7 mouse cellular contexts compared by ENCODE assay signal in the genomic region with DNA sequence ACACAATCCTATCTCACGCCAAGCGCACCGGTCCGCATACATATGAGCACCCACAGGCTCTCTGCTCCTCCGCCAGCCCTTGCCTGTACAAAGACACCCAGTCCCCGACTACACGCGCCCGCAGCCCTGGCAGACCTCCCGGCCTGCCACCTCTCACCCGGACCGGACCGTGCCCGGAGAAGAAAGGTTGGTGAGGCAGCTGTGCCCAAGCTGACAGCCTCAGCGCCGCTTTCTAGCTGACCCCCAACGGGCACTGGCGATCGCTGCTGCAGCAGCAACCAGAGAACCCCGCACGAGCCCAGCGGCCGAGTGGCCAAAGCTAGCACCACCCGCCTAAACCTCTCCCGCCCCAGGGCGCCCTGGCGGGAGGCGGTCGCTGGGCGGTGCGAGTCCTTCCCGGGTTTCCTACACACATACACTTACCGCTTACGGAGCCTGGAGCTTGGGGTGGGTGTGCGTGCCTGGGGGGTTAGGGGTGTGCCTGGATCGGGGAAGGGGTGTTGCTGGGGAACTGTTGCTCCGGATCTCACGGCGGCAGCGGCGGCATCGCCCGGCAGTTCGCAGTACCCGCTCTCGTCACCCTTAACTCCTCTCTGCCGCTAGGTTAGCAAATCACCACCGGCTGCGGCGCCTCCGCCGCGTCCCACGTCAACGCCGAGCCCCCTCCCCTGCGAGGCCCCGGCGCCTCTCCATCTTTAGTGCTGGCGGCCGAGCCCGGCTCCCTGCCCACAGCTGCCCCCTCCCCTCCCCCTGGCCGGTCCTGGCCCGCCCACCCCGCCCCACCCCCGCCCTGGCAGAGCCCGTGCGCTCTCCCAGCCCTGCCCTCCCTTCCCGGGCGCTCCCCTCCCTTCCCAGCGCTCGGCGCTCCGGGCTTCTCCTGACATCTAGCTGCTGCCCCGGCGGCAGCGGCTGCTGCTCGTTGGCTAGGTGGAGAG. TPM values are rescaled to one million over a fixed set of nuclear protein-coding genes. Genes with fewer than 3 reads are reported as not detected.
A peak's percentile ranks its signal among the peaks of the same experiment; 100 is the strongest.
DNase-seq lines count a peak whose midpoint lies in the region; ATAC-seq and TF ChIP-seq lines count a peak whose summit lies in the region.

A gene (minus strand): TSS at position 592 of the 935 bp plus-strand sequence.

- H3K36me3 ChIP-seq in embryonic facial prominence, embryonic 12.5 days: no peaks in the 10 kb centered on the region
- H3K36me3 ChIP-seq in kidney, adult 2 months (ENCODE audit: control insufficient read depth, insufficient read depth, low read length): no peaks in the 10 kb centered on the region
- H3K36me3 ChIP-seq in limb, embryonic 12.5 days: no peaks in the 10 kb centered on the region; the same call in 1 of the 2 replicates
- peaks cover 13% of the 10 kb centered on the region; the same call in 1 of the 2 replicates for H3K36me3 ChIP-seq in midbrain, embryonic 12.5 days
- no peaks in the 10 kb centered on the region for H3K36me3 ChIP-seq in small intestine, adult 2 months (ENCODE audit: control insufficient read depth, insufficient read depth, low read length)

- peak; percentile 87 for DNase-seq in brain, adult 2 months (ENCODE audit: low read depth, low spot score)
- DNase-seq in heart, adult 18-20 months: peak; percentile 92 to 95
- peak; percentile 87 for DNase-seq in kidney, adult 2 months

- H3K27ac ChIP-seq in embryonic facial prominence, embryonic 12.5 days: peak within 1 kb of the TSS; percentile 37; the same call in 1 of the 2 replicates
- H3K27ac ChIP-seq in kidney, adult 2 months (ENCODE audit: insufficient read depth, low read depth, low read length): peak within 1 kb of the TSS; percentile 39; the same call in 1 of the 2 replicates
- no peak within 1 kb of the TSS for H3K27ac ChIP-seq in limb, embryonic 12.5 days
- peak within 1 kb of the TSS; percentile 75 for H3K27ac ChIP-seq in midbrain, embryonic 12.5 days (replicated peaks)
- peak within 1 kb of the TSS; percentile 57 for H3K27ac ChIP-seq in small intestine, adult 2 months (ENCODE audit: insufficient read depth, low read depth, low read length)

- peaks cover 24% of the 10 kb centered on the region for H3K4me1 ChIP-seq in embryonic facial prominence, embryonic 12.5 days
- no peaks in the 10 kb centered on the region; the same call in 1 of the 2 replicates for H3K4me1 ChIP-seq in kidney, adult 2 months (ENCODE audit: control insufficient read depth, insufficient read depth, low read length)
- H3K4me1 ChIP-seq in limb, embryonic 12.5 days (replicated peaks): peaks cover 52% of the 10 kb centered on the region
- peaks cover 45% of the 10 kb centered on the region for H3K4me1 ChIP-seq in midbrain, embryonic 12.5 days
- H3K4me1 ChIP-seq in small intestine, adult 2 months (ENCODE audit: control insufficient read depth, insufficient read depth, insufficient read length, low read length): peaks cover 10% of the 10 kb centered on the region; the same call in 1 of the 2 replicates

- peak within 1 kb of the TSS; percentile 96 for H3K4me2 ChIP-seq in embryonic facial prominence, embryonic 12.5 days (replicated peaks)
- peak within 1 kb of the TSS; percentile 98 for H3K4me2 ChIP-seq in limb, embryonic 12.5 days
- peak within 1 kb of the TSS; percentile 80 for H3K4me2 ChIP-seq in midbrain, embryonic 12.5 days (replicated peaks)

- peak; percentile 62 for TF ChIP-seq CTCF in kidney, adult 2 months (conservative IDR thresholded peaks at IDR 0.05; ENCODE audit: insufficient read depth, insufficient read length, low read depth, low read length)
- no peak; the same call in 1 of the 2 replicates for TF ChIP-seq CTCF in small intestine, adult 2 months (IDR thresholded peaks at IDR 0.05; ENCODE audit: extremely low read depth, insufficient read length, insufficient replicate concordance, low read depth, low read length)

- peak within 1 kb of the TSS; percentile 60 for H3K4me3 ChIP-seq in embryonic facial prominence, embryonic 12.5 days
- H3K4me3 ChIP-seq in kidney, adult 2 months (ENCODE audit: insufficient read depth, low read depth, low read length): peak within 1 kb of the TSS; percentile 92
- H3K4me3 ChIP-seq in limb, embryonic 12.5 days (replicated peaks): peak within 1 kb of the TSS; percentile 58
- peak within 1 kb of the TSS; percentile 80 for H3K4me3 ChIP-seq in midbrain, embryonic 12.5 days
- H3K4me3 ChIP-seq in small intestine, adult 2 months (ENCODE audit: low read depth, low read length): peak within 1 kb of the TSS; percentile 79

- H3K9ac ChIP-seq in embryonic facial prominence, embryonic 12.5 days: peak within 1 kb of the TSS; percentile 69
- H3K9ac ChIP-seq in limb, embryonic 12.5 days (replicated peaks): peak within 1 kb of the TSS; percentile 56
- H3K9ac ChIP-seq in midbrain, embryonic 12.5 days (replicated peaks): peak within 1 kb of the TSS; percentile 67

- H3K27me3 ChIP-seq in embryonic facial prominence, embryonic 12.5 days: peaks cover 75% of the 10 kb centered on the region
- no peaks in the 10 kb centered on the region for H3K27me3 ChIP-seq in kidney, adult 2 months (replicated peaks; ENCODE audit: control insufficient read depth, insufficient read depth, low read length)
- peaks cover 93% of the 10 kb centered on the region for H3K27me3 ChIP-seq in limb, embryonic 12.5 days
- peaks cover 55% of the 10 kb centered on the region for H3K27me3 ChIP-seq in midbrain, embryonic 12.5 days
- H3K27me3 ChIP-seq in small intestine, adult 2 months (ENCODE audit: control insufficient read depth, insufficient read depth, low read length): peaks cover 26% of the 10 kb centered on the region

- H3K9me3 ChIP-seq in embryonic facial prominence, embryonic 12.5 days: no peaks in the 10 kb centered on the region
- no peaks in the 10 kb centered on the region for H3K9me3 ChIP-seq in limb, embryonic 12.5 days
- no peaks in the 10 kb centered on the region for H3K9me3 ChIP-seq in midbrain, embryonic 12.5 days

- peak; percentile 43 for TF ChIP-seq POLR2A in kidney, adult 2 months (IDR thresholded peaks at IDR 0.05; ENCODE audit: low read depth, low read length)
- TF ChIP-seq POLR2A in small intestine, adult 2 months (IDR thresholded peaks at IDR 0.05; ENCODE audit: low read depth, low read length): peak; percentile 50

- under 1% methylated on average over 52 of the region's 78 CpGs for WGBS in embryonic facial prominence, embryonic 12.5 days
- under 1% methylated on average over 71 of the region's 78 CpGs for WGBS in kidney, adult 2 months
- under 1% methylated on average over 54 of the region's 78 CpGs for WGBS in limb, embryonic 12.5 days
- under 1% methylated on average over 65 of the region's 78 CpGs for WGBS in midbrain, embryonic 12.5 days
- under 1% methylated on average over 70 of the region's 78 CpGs for WGBS in small intestine, adult 2 months

- ATAC-seq in embryonic facial prominence, embryonic 12.5 days (ENCODE audit: insufficient number of reproducible peaks, insufficient read depth, low FRiP score, low TSS enrichment): peak; percentile 79
- peak; percentile 69 for ATAC-seq in limb, embryonic 12.5 days (ENCODE audit: insufficient number of reproducible peaks, insufficient read depth, low FRiP score, low TSS enrichment, low read depth)
- peak; percentile 87 for ATAC-seq in midbrain, embryonic 12.5 days (ENCODE audit: low FRiP score, low read depth)

RNA-seq across cellular contexts. Expression of the gene that starts here (rescaled TPM):
- 4.1 and 5.2 TPM in 2 replicates for polyA plus RNA-seq in embryonic facial prominence, embryonic 12.5 days (2016; fragmentation: Nextera tagmentation; extraction: Ambion mirVana)
- total RNA-seq in heart, adult 18-20 months (2021): 100 to 1,000 TPM; 122 to 213 TPM
- 3.0 and 3.1 TPM in 2 replicates for polyA plus RNA-seq in kidney, adult 2 months (2012; rRNA removed)
- polyA plus RNA-seq in limb, embryonic 12.5 days (2016; fragmentation: Nextera tagmentation; extraction: Ambion mirVana): 2.5 and 2.9 TPM in 2 replicates
- 11.3 and 12.2 TPM in 2 replicates for polyA plus RNA-seq in midbrain, embryonic 12.5 days (2016; fragmentation: Nextera tagmentation; extraction: Ambion mirVana)
- 1.6 and 1.8 TPM in 2 replicates for polyA plus RNA-seq in small intestine, adult 2 months (2012; rRNA removed)
